Mouse (Mus musculus) lung, postnatal 0 days (tissue): ENCODE measurements around the gene 9530053A07Rik.

ENCODE experiments used
- CTCF ChIP-seq: IDR thresholded peaks from 2 replicates; pipeline ENCODE4 v1.5.1; 2016; ENCODE audit warnings: antibody characterized with exemption, mild to moderate bottlenecking
- EP300 ChIP-seq: IDR thresholded peaks from 2 replicates; pipeline ENCODE4 v1.6.1; 2016; ENCODE audit warnings: antibody characterized with exemption, mild to moderate bottlenecking, control low read depth

GRCm38 (mm10) chr7:28086236-28086635 is 43.0 kb upstream of the 9530053A07Rik start:
- TF ChIP-seq CTCF (no peak), EP300 (no peak)
